Mouse (Mus musculus): ENCODE data around the gene Kcnk4.

DNA sequence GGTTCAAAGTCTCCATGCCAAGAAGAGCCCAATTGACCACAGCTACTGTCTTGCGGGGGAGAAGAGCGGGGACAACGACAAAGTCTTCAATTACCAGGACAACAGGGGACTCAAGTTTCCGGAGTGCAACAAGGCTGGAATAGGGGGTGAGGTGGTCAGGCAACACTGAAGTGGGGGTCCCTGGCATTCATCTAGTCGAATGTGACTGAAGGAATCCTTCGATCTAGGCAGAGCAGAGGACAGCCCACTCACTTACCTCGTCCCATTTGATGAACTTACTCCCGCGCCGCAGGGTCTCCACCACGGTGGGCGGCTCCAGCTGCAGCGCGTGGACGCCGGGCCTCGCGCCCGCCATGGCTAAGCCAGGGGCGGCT, 35.0 kb upstream of the Kcnk4 start:
- TF ChIP-seq POLR2A (IDR thresholded peaks at IDR 0.05; ENCODE audit: borderline replicate concordance, extremely low read depth, insufficient read depth, insufficient read length, poor library complexity, severe bottlenecking) (no peak), CTCF (IDR thresholded peaks at IDR 0.05; ENCODE audit: borderline replicate concordance, extremely low read depth, insufficient read depth, insufficient read length) (no peak)
